Mouse (Mus musculus) midbrain, embryonic 13.5 days (tissue): ENCODE measurements around the gene Pithd1. TPM values are rescaled to one million over a fixed set of nuclear protein-coding genes. Genes with fewer than 3 reads are reported as not detected.

Experiments used
- ATAC-seq: fragments of 200-750 bp; cut with Nextera tagmentation; 2 replicates; pipeline ENCODE4 v1.8.0; 2017; ENCODE audit warnings: mild to moderate bottlenecking, moderate TSS enrichment, moderate library complexity
- H3K27ac ChIP-seq: fragments of 300-500 bp; sonication (generic); 2 replicates; pipeline ENCODE4 v1.5.1; 2015; ENCODE audit warnings: inconsistent platforms, mild to moderate bottlenecking, moderate library complexity
- H3K27me3 ChIP-seq: fragments of 300-500 bp; sonication (generic); 2 replicates; pipeline ENCODE4 v1.6.1; 2015; ENCODE audit warnings: mild to moderate bottlenecking, inconsistent platforms
- H3K36me3 ChIP-seq: fragments of 300-500 bp; sonication (generic); 2 replicates; pipeline ENCODE4 v1.6.1; 2015; ENCODE audit warnings: mild to moderate bottlenecking, inconsistent platforms
- H3K4me1 ChIP-seq: fragments of 300-500 bp; sonication (generic); replicated peaks from 2 replicates; pipeline ENCODE4 v1.6.1; 2015; ENCODE audit warnings: inconsistent platforms
- H3K4me2 ChIP-seq: fragments of 300-500 bp; sonication (generic); replicated peaks from 2 replicates; pipeline ENCODE4 v1.6.1; 2015; ENCODE audit warnings: moderate library complexity, mild to moderate bottlenecking, inconsistent platforms
- H3K4me3 ChIP-seq: fragments of 300-500 bp; sonication (generic); replicated peaks from 2 replicates; pipeline ENCODE4 v1.5.1; 2015; ENCODE audit warnings: mild to moderate bottlenecking, inconsistent platforms
- H3K9ac ChIP-seq: fragments of 300-500 bp; sonication (generic); replicated peaks from 2 replicates; pipeline ENCODE4 v1.6.1; 2015; ENCODE audit warnings: mild to moderate bottlenecking, inconsistent platforms
- H3K9me3 ChIP-seq: fragments of 300-500 bp; sonication (generic); 2 replicates; pipeline ENCODE4 v1.6.1; 2016; ENCODE audit warnings: mild to moderate bottlenecking, inconsistent platforms
- WGBS: fragments of 180-500 bp; shearing (Covaris S2); methylation state at CpG from one replicate; pipeline ENCODE4 v1.1.7; 2015; 5-methylcytosine and 5-hydroxymethylcytosine counted together
- polyA plus RNA-seq: library from polyadenylated mRNA; unstranded; fragments of >200 nt; fragmentation: Nextera tagmentation; extraction: Ambion mirVana; gene quantifications from 2 replicates; pipeline ENCODE4 v1.2.1, GENCODE M21; 2015

Pithd1 gene
- polyA plus RNA-seq, 1 experiment from 2014 or later: 55.0 TPM

GRCm38 (mm10) chr4:136016059-136016602 is 29.1 kb upstream of the Pithd1 start:
- peaks cover 16% of the 10 kb centered on the region for H3K4me1 ChIP-seq
- no peak for ATAC-seq
- H3K27ac ChIP-seq: no peak overlapping the region
- H3K4me2 ChIP-seq: no peak overlapping the region
- no peaks in the 10 kb centered on the region for H3K27me3 ChIP-seq
- no peaks in the 10 kb centered on the region for H3K9me3 ChIP-seq
- H3K36me3 ChIP-seq: peaks cover 19% of the 10 kb centered on the region
- no peak overlapping the region for H3K4me3 ChIP-seq
- WGBS: 84% methylated on average over 3 of the region's 3 CpGs
- no peak overlapping the region for H3K9ac ChIP-seq

- ATAC-seq: no peak
- peaks cover 68% of the 10 kb centered on the region for H3K36me3 ChIP-seq
- H3K4me3 ChIP-seq: no peak overlapping the region
- 92% methylated on average over 4 of the region's 4 CpGs for WGBS
- no peaks in the 10 kb centered on the region for H3K4me1 ChIP-seq
- H3K9ac ChIP-seq: no peak overlapping the region
- H3K27ac ChIP-seq: no peak overlapping the region
- H3K27me3 ChIP-seq: no peaks in the 10 kb centered on the region
- H3K9me3 ChIP-seq: no peaks in the 10 kb centered on the region
- H3K4me2 ChIP-seq: no peak overlapping the region
Observed at GRCm38 (mm10) chr4:136010586-136010985, 23.5 kb upstream of the Pithd1 start.

- WGBS: 93% methylated on average over 8 of the region's 8 CpGs
Observed at GRCm38 (mm10) chr4:136008782-136009447, 21.9 kb upstream of the Pithd1 start.

GRCm38 (mm10) chr4:136006821-136007220 is 19.8 kb upstream of the Pithd1 start:
- ATAC-seq: no peak
- Histone ChIP-seq H3K4me3 (no peak overlapping the region), H3K36me3 (peaks cover 93% of the 10 kb centered on the region), H3K9ac (no peak overlapping the region), H3K27ac (no peak overlapping the region), H3K27me3 (no peaks in the 10 kb centered on the region), H3K9me3 (no peaks in the 10 kb centered on the region), H3K4me2 (no peak overlapping the region), H3K4me1 (no peaks in the 10 kb centered on the region)
- 95% methylated on average over 3 of the region's 3 CpGs for WGBS

More at GRCm38 (mm10) chr4:136008782-136009447, 21.9 kb upstream of the Pithd1 start:
- no peaks in the 10 kb centered on the region for H3K9me3 ChIP-seq
- H3K9ac ChIP-seq: no peak overlapping the region
- peaks cover 84% of the 10 kb centered on the region for H3K36me3 ChIP-seq
- H3K27me3 ChIP-seq: no peaks in the 10 kb centered on the region
- no peaks in the 10 kb centered on the region for H3K4me1 ChIP-seq
- H3K27ac ChIP-seq: no peak overlapping the region
- no peak for ATAC-seq
- H3K4me3 ChIP-seq: no peak overlapping the region
- no peak overlapping the region for H3K4me2 ChIP-seq

GRCm38 (mm10) chr4:136004921-136005320 is 17.9 kb upstream of the Pithd1 start:
- H3K27ac ChIP-seq: no peak overlapping the region
- H3K36me3 ChIP-seq: peaks cover 84% of the 10 kb centered on the region
- no peak overlapping the region for H3K4me3 ChIP-seq
- no peaks in the 10 kb centered on the region for H3K27me3 ChIP-seq
- H3K4me1 ChIP-seq: no peaks in the 10 kb centered on the region
- no peak for ATAC-seq
- WGBS: 96% methylated on average over 2 of the region's 2 CpGs
- H3K9me3 ChIP-seq: 0 out of 2 replicates have a peak, but pooled peaks cover 3% of the 10 kb centered on the region
- no peak overlapping the region for H3K9ac ChIP-seq
- no peak overlapping the region for H3K4me2 ChIP-seq

- Histone ChIP-seq H3K27ac (no peak overlapping the region), H3K4me2 (no peak overlapping the region), H3K9me3 (0 out of 2 replicates have a peak, but pooled peaks cover 3% of the 10 kb centered on the region), H3K27me3 (no peaks in the 10 kb centered on the region), H3K4me1 (no peaks in the 10 kb centered on the region), H3K9ac (no peak overlapping the region), H3K4me3 (no peak overlapping the region), H3K36me3 (peaks cover 77% of the 10 kb centered on the region)
- no peak for ATAC-seq
- 95% methylated on average over 5 of the region's 5 CpGs for WGBS
Observed at GRCm38 (mm10) chr4:136004107-136004675, 17.1 kb upstream of the Pithd1 start.

- Histone ChIP-seq H3K36me3 (no peaks in the 10 kb centered on the region), H3K4me1 (no peaks in the 10 kb centered on the region), H3K9me3 (0 out of 2 replicates have a peak, but pooled peaks cover 4% of the 10 kb centered on the region), H3K27ac (no peak overlapping the region), H3K4me3 (no peak overlapping the region), H3K4me2 (no peak overlapping the region), H3K9ac (no peak overlapping the region), H3K27me3 (no peaks in the 10 kb centered on the region)
- no peak for ATAC-seq
- WGBS: 86% methylated on average over 4 of the region's 4 CpGs
Observed at GRCm38 (mm10) chr4:135995118-135995517, 8.1 kb upstream of the Pithd1 start.

GRCm38 (mm10) chr4:135993941-135994340 is 6.9 kb upstream of the Pithd1 start:
- no peak overlapping the region for H3K4me2 ChIP-seq
- H3K36me3 ChIP-seq: no peaks in the 10 kb centered on the region
- no peak for ATAC-seq
- 96% methylated on average over 6 of the region's 6 CpGs for WGBS
- 0 out of 2 replicates have a peak, but pooled peaks cover 4% of the 10 kb centered on the region for H3K9me3 ChIP-seq
- H3K4me3 ChIP-seq: no peak overlapping the region
- H3K27me3 ChIP-seq: no peaks in the 10 kb centered on the region
- no peak overlapping the region for H3K9ac ChIP-seq
- H3K27ac ChIP-seq: no peak overlapping the region
- no peaks in the 10 kb centered on the region for H3K4me1 ChIP-seq

GRCm38 (mm10) chr4:135987714-135988113 is 650 bp upstream of the Pithd1 start:
- WGBS: 71% methylated on average over 9 of the region's 9 CpGs

GRCm38 (mm10) chr4:135986301-135986942 is 642 bp downstream of the Pithd1 start:
- WGBS: 9% methylated on average over 23 of the region's 23 CpGs
- Histone ChIP-seq H3K4me3 (peak overlapping the region; percentile 92), H3K4me2 (peak overlapping the region; percentile 98), H3K36me3 (peaks cover 29% of the 10 kb centered on the region), H3K9ac (peak overlapping the region; percentile 96), H3K9me3 (no peaks in the 10 kb centered on the region), H3K4me1 (peaks cover 21% of the 10 kb centered on the region), H3K27me3 (no peaks in the 10 kb centered on the region), H3K27ac (peak overlapping the region; percentile 87)
- peak; percentile 31; the same call in 1 of the 2 replicates for ATAC-seq

More at GRCm38 (mm10) chr4:135987714-135988113, 650 bp upstream of the Pithd1 start:
- peak overlapping the region; percentile 92 for H3K4me3 ChIP-seq
- no peaks in the 10 kb centered on the region for H3K27me3 ChIP-seq
- peaks cover 21% of the 10 kb centered on the region for H3K4me1 ChIP-seq
- H3K9ac ChIP-seq: peak overlapping the region; percentile 96
- peak overlapping the region; percentile 87 for H3K27ac ChIP-seq
- peak overlapping the region; percentile 98 for H3K4me2 ChIP-seq
- no peaks in the 10 kb centered on the region for H3K9me3 ChIP-seq
- ATAC-seq: no peak
- H3K36me3 ChIP-seq: peaks cover 24% of the 10 kb centered on the region

- WGBS: 93% methylated on average over 7 of the region's 7 CpGs
Observed at GRCm38 (mm10) chr4:135985769-135986168, 1.3 kb downstream of the Pithd1 start.

GRCm38 (mm10) chr4:135985193-135985592 is 1.9 kb downstream of the Pithd1 start:
- Histone ChIP-seq H3K27ac (no peak overlapping the region), H3K27me3 (no peaks in the 10 kb centered on the region), H3K9ac (no peak overlapping the region), H3K36me3 (peaks cover 29% of the 10 kb centered on the region), H3K4me3 (no peak overlapping the region; the same call in 1 of the 2 replicates), H3K4me1 (peaks cover 21% of the 10 kb centered on the region), H3K4me2 (no peak overlapping the region; the same call in 1 of the 2 replicates), H3K9me3 (no peaks in the 10 kb centered on the region)
- no peak for ATAC-seq
- 92% methylated on average over 5 of the region's 5 CpGs for WGBS

More at GRCm38 (mm10) chr4:135985769-135986168, 1.3 kb downstream of the Pithd1 start:
- Histone ChIP-seq H3K9ac (peak overlapping the region; percentile 96; the same call in 1 of the 2 replicates), H3K4me1 (peaks cover 21% of the 10 kb centered on the region), H3K4me2 (peak overlapping the region; percentile 98), H3K4me3 (peak overlapping the region; percentile 92), H3K27ac (no peak overlapping the region), H3K27me3 (no peaks in the 10 kb centered on the region), H3K36me3 (peaks cover 29% of the 10 kb centered on the region), H3K9me3 (no peaks in the 10 kb centered on the region)
- ATAC-seq: no peak
